Mouse (Mus musculus): Measurements from ENCODE around the gene Calu. TPM values are rescaled to one million over a fixed set of nuclear protein-coding genes. Genes with fewer than 3 reads are reported as not detected.

Calu gene
- total RNA-seq (2012; rRNA removed): 80.4 and 98.0 TPM in 2 replicates
- 100 to 1,000 TPM in 1 of 2 experiments, 10 to 100 TPM in 1; 79.4 to 419 TPM for polyA plus RNA-seq (2012; ENCODE audit: insufficient read depth in 1 of 2, insufficient read length in 2 of 2, low read depth in 1 of 2, low replicate concordance in 2 of 2, missing spikeins in 1 of 2)

DNA sequence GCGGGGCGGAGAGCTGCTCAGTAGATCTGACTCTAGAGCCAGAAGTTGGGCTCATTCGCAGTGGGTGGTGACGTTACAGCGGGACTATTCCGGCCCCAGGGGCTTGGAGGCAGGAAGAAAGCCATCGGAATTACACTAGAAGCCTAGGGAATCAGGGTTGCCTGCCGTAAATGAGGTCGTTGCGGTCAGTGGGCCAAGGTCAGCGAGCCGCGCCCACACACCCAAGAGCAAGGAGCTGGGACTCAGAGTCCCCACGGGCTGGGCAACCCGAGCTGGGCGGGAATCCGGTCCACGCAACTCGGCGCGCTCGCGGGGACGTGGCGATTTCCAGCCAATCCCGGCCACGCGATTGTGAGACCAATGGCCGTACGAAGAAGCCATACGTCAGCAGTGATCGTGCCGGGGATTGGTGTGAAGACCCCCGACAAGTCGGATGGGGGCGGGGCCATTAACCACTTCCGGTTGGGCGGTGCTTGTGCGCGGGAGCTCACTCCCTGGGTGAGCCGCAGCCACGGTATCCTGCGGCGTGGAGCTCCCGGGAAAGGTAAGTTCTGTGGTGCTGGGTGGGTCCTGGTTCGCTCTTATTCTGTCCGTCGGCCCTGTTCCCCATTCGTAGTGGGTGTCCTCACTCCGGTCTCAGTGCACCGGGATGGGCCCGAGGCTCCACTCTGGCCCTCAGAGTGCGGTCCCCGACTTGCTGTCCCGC is at the start of gene Calu:
Calu (plus strand) TSS at position 405 of the 706 bp plus-strand sequence.
- H3K36me3 ChIP-seq (ENCODE audit: control insufficient read depth in 1 of 2, insufficient read depth in 2 of 2, low read length in 2 of 2): peaks cover 0 to 18% of the 10 kb centered on the region in 2 experiments; a peak in 3 of 4 replicates
- peak within 1 kb of the TSS; percentile 90 for H3K9ac ChIP-seq (ENCODE audit: control insufficient read depth, low read depth, low read length, poor library complexity, severe bottlenecking)
- H3K4me1 ChIP-seq (ENCODE audit: control insufficient read depth in 1 of 2, insufficient read depth in 2 of 2, low read length in 2 of 2): peaks cover 7 to 12% of the 10 kb centered on the region in 2 experiments
- no peaks in the 10 kb centered on the region for H3K9me3 ChIP-seq (replicated peaks; ENCODE audit: insufficient read depth, low read length)
- peak; percentile 99 for DNase-seq (ENCODE audit: low read depth, low spot score)
- peak within 1 kb of the TSS; percentile 64 for H3K27ac ChIP-seq (ENCODE audit: control insufficient read depth, low read depth, low read length)
- H3K4me3 ChIP-seq (ENCODE audit: control insufficient read depth in 1 of 2, insufficient read depth in 1 of 2, low read depth in 2 of 2, low read length in 2 of 2): peak within 1 kb of the TSS; percentile 82 to 95
- H3K27me3 ChIP-seq (ENCODE audit: control insufficient read depth in 1 of 2, insufficient read depth in 2 of 2, low read length in 2 of 2): peaks cover 6 to 7% of the 10 kb centered on the region in 2 experiments
- H3K79me2 ChIP-seq (ENCODE audit: control insufficient read depth, insufficient read depth, low read length, poor library complexity): peaks cover 30% of the 10 kb centered on the region
- no peak for TF ChIP-seq MAFK (IDR thresholded peaks at IDR 0.05; ENCODE audit: borderline replicate concordance, low read depth, low read length)
- TF ChIP-seq TAL1 (IDR thresholded peaks at IDR 0.05; ENCODE audit: low read length): no peak
- TF ChIP-seq BHLHE40 (IDR thresholded peaks at IDR 0.05; ENCODE audit: borderline replicate concordance, low read depth, low read length): no peak
- TF ChIP-seq EP300 (IDR thresholded peaks at IDR 0.05; ENCODE audit: low read depth in 1 of 2, low read length in 2 of 2): no peak
- no peak for TF ChIP-seq ZKSCAN1 (IDR thresholded peaks at IDR 0.05; ENCODE audit: low read depth, low read length)
- TF ChIP-seq POLR2A (IDR thresholded peaks at IDR 0.05; ENCODE audit: control insufficient read depth in 1 of 2, insufficient read depth in 1 of 2, low read depth in 1 of 2, low read length in 2 of 2, poor library complexity in 1 of 2): peak; percentile 95 to 99
- TF ChIP-seq UBTF (IDR thresholded peaks at IDR 0.05; ENCODE audit: borderline replicate concordance, insufficient read depth, low read depth, low read length): peak; percentile 39; the same call in 1 of the 2 replicates
- TF ChIP-seq HCFC1 (IDR thresholded peaks at IDR 0.05; ENCODE audit: low read depth, low read length): peak; percentile 75
- peak; percentile 80; the same call in 1 of the 2 replicates for TF ChIP-seq TBP (IDR thresholded peaks at IDR 0.05; ENCODE audit: low read depth, low read length)
- no peak for TF ChIP-seq GABPA (IDR thresholded peaks at IDR 0.05; ENCODE audit: low read depth, low read length)
- no peak; the same call in 1 of the 2 replicates for TF ChIP-seq MXI1 (IDR thresholded peaks at IDR 0.05; ENCODE audit: low read depth, low read length)
- TF ChIP-seq USF1 (IDR thresholded peaks at IDR 0.05; ENCODE audit: low read depth, low read length): no peak
- peak; percentile 52; the same call in 1 of the 2 replicates for TF ChIP-seq NRF1 (IDR thresholded peaks at IDR 0.05; ENCODE audit: insufficient read depth, low read depth, low read length, poor library complexity, severe bottlenecking)
- TF ChIP-seq ELF1 (IDR thresholded peaks at IDR 0.05; ENCODE audit: low read depth, low read length): peak; percentile 50; the same call in 1 of the 2 replicates
- no peak; the same call in 1 of the 2 replicates for TF ChIP-seq POLR2AphosphoS5 (IDR thresholded peaks at IDR 0.05; ENCODE audit: borderline replicate concordance, low read depth, low read length)
- TF ChIP-seq POLR2AphosphoS2 (IDR thresholded peaks at IDR 0.05; ENCODE audit: low read length): peak; percentile 88
- TF ChIP-seq ZMIZ1 (IDR thresholded peaks at IDR 0.05; ENCODE audit: low read depth, low read length): peak; percentile 96
- 0 out of 2 replicates have a peak, but pooled peaks have one; percentile 28 for TF ChIP-seq RCOR1 (IDR thresholded peaks at IDR 0.05; ENCODE audit: low read depth, low read length)
- no peak for TF ChIP-seq MYC (IDR thresholded peaks at IDR 0.05; ENCODE audit: low read depth, low read length)
- peak; percentile 59; the same call in 1 of the 2 replicates for TF ChIP-seq TCF12 (IDR thresholded peaks at IDR 0.05; ENCODE audit: low read depth, low read length)
- peak; percentile 91 for TF ChIP-seq NELFE (IDR thresholded peaks at IDR 0.05; ENCODE audit: low read depth, low read length)
- TF ChIP-seq SMC3 (IDR thresholded peaks at IDR 0.05; ENCODE audit: low read depth, low read length): no peak
- TF ChIP-seq RAD21 (IDR thresholded peaks at IDR 0.05; ENCODE audit: low read depth, low read length): no peak
- no peak for TF ChIP-seq ZNF384 (IDR thresholded peaks at IDR 0.05; ENCODE audit: low read depth, low read length)
- TF ChIP-seq GATA1 (IDR thresholded peaks at IDR 0.05; ENCODE audit: low read depth, low read length): no peak
- peak; percentile 15; the same call in 1 of the 2 replicates for TF ChIP-seq E2F4 (IDR thresholded peaks at IDR 0.05; ENCODE audit: borderline replicate concordance, low read depth, low read length)
- no peak for TF ChIP-seq CTCF (IDR thresholded peaks at IDR 0.05 in 2 of 3, conservative IDR thresholded peaks at IDR 0.05 in 1 of 3; ENCODE audit: control insufficient read depth in 1 of 3, insufficient read depth in 1 of 3, low read depth in 2 of 3, low read length in 3 of 3, poor library complexity in 1 of 3, severe bottlenecking in 1 of 3)
- TF ChIP-seq ETS1 (IDR thresholded peaks at IDR 0.05; ENCODE audit: low read depth, low read length): no peak
- no peak for TF ChIP-seq MEF2A (IDR thresholded peaks at IDR 0.05; ENCODE audit: extremely low read depth, insufficient replicate concordance, low read depth, low read length, poor library complexity, severe bottlenecking)
- TF ChIP-seq ZC3H11A (IDR thresholded peaks at IDR 0.05; ENCODE audit: low read depth, low read length): no peak
- no peak for TF ChIP-seq MYB (IDR thresholded peaks at IDR 0.05; ENCODE audit: low read depth, low read length)
- no peak for TF ChIP-seq USF2 (IDR thresholded peaks at IDR 0.05; ENCODE audit: borderline replicate concordance in 1 of 2, insufficient read depth in 1 of 2, low read depth in 1 of 2, low read length in 2 of 2)
- peak; percentile 70; the same call in 1 of the 2 replicates for TF ChIP-seq SIN3A (IDR thresholded peaks at IDR 0.05; ENCODE audit: low read length)
- TF ChIP-seq CHD2 (IDR thresholded peaks at IDR 0.05; ENCODE audit: low read length): no peak
- TF ChIP-seq JUND (IDR thresholded peaks at IDR 0.05; ENCODE audit: low read depth, low read length): no peak

All from MEL (cell line).